Mouse (Mus musculus): ENCODE results near the gene Fam173a.

Fam173a gene

GRCm38 (mm10) chr17:25796951-25797369 lies 4.3 kb upstream of the Fam173a start, which contains the start of gene Metrn:
TSS of gene Metrn (minus strand) at chr17:25797136.
- peak; percentile 67 to 82 for DNase-seq

- DNase-seq: peak; percentile 19 to 53
Observed at GRCm38 (mm10) chr17:25796211-25796771, 3.6 kb upstream of the Fam173a start.

GRCm38 (mm10) chr17:25795609-25796092 lies 3.0 kb upstream of the Fam173a start, which contains the start of gene AC134908.4:
TSS of gene AC134908.4 (minus strand) at chr17:25795659.
- peak; percentile 22 to 50 for DNase-seq

- no peak for DNase-seq
Observed at GRCm38 (mm10) chr17:25794998-25795397, 2.3 kb upstream of the Fam173a start.

- DNase-seq: peak in 1 of 2 experiments; percentile 45
Observed at GRCm38 (mm10) chr17:25794197-25794596, 1.5 kb upstream of the Fam173a start.

GRCm38 (mm10) chr17:25791843-25792527 lies 716 bp downstream of the Fam173a start:
- DNase-seq: peak; percentile 90 to 91

GRCm38 (mm10) chr17:25791320-25791842 lies 1.3 kb downstream of the Fam173a start:
- peak in 1 of 2 experiments; percentile 33 for DNase-seq

GRCm38 (mm10) chr17:25786781-25787504 lies 5.8 kb downstream of the Fam173a start:
- DNase-seq: no peak

GRCm38 (mm10) chr17:25786280-25786679 lies 6.4 kb downstream of the Fam173a start, which contains the start of gene Ccdc78:
TSS of gene Ccdc78 (plus strand) at chr17:25786580.
- DNase-seq: no peak

- DNase-seq: peak; percentile 97 to 98
Observed at GRCm38 (mm10) chr17:25785281-25785745, 7.4 kb downstream of the Fam173a start, which contains the start of gene Haghl. TSS of gene Haghl (minus strand) at chr17:25785673.

GRCm38 (mm10) chr17:25783861-25784574 lies 8.7 kb downstream of the Fam173a start:
- peak; percentile 30 to 42 for DNase-seq

GRCm38 (mm10) chr17:25783086-25783485 lies 9.6 kb downstream of the Fam173a start:
- peak; percentile 70 to 80 for DNase-seq

GRCm38 (mm10) chr17:25781339-25781738 lies 11.4 kb downstream of the Fam173a start:
- DNase-seq: no peak

GRCm38 (mm10) chr17:25777948-25778347 lies 14.8 kb downstream of the Fam173a start:
- DNase-seq: no peak

GRCm38 (mm10) chr17:25775318-25776062 lies 17.2 kb downstream of the Fam173a start:
- no peak for DNase-seq

- DNase-seq: peak; percentile 99
Observed at GRCm38 (mm10) chr17:25773549-25774120, 19.1 kb downstream of the Fam173a start, which contains the start of gene Narfl. TSS of gene Narfl (plus strand) at chr17:25773776.

GRCm38 (mm10) chr17:25769331-25769730 lies 23.4 kb downstream of the Fam173a start:
- DNase-seq: no peak

GRCm38 (mm10) chr17:25765886-25766285 lies 26.8 kb downstream of the Fam173a start:
- no peak for DNase-seq

- DNase-seq: no peak
Observed at GRCm38 (mm10) chr17:25762591-25762990, 30.1 kb downstream of the Fam173a start.

GRCm38 (mm10) chr17:25761561-25761970 lies 31.1 kb downstream of the Fam173a start:
- DNase-seq: no peak

- DNase-seq: no peak
Observed at GRCm38 (mm10) chr17:25760148-25760547, 32.6 kb downstream of the Fam173a start.

Data from cerebellum, postnatal 25 days (tissue).